Mouse (Mus musculus) G1E (cell line): ENCODE data around the gene Nat8f1.

Experiments
- CTCF ChIP-seq: IDR thresholded peaks from 2 replicates; pipeline ENCODE4 v1.5.1; 2012; ENCODE audit warnings: low read depth, low read length, inconsistent platforms, mixed read lengths
- GATA1 ChIP-seq: IDR thresholded peaks from 2 replicates; pipeline ENCODE4 v1.6.1; 2012; ENCODE audit warnings: borderline replicate concordance, low read length, inconsistent platforms, mixed read lengths
- POLR2AphosphoS5 ChIP-seq: IDR thresholded peaks from 2 replicates; pipeline ENCODE4 v1.6.1; 2012; ENCODE audit warnings: low read depth, low read length, inconsistent platforms; ENCODE audit not compliant: insufficient replicate concordance

- TF ChIP-seq CTCF (no peak), GATA1 (no peak), POLR2AphosphoS5 (no peak)
Observed at GRCm38 (mm10) chr6:85884311-85884710, 31.2 kb downstream of the Nat8f1 start.
